Mouse (Mus musculus): ENCODE data around the gene Rsu1.

DNA sequence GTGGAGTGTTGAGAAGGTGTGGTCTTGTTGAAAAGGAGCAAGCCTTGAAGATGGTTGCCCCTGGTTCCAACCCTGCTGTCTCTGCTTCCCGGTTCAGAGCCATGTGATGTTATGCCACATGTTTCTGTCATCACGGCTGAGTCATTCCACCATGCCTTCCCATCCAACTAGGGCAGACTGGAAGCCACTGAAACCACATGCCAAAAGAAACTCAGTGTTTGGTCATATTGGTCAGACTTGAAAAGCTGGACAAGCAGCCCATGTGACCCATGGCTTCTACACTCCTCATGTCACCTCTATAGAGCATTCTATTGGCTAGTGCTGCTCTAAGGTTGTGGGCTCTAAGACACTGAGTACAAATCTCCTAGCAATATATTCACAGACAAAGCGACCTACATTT is 41.5 kb downstream of the Rsu1 start:
- no peak for TF ChIP-seq CTCF (IDR thresholded peaks at IDR 0.05)
- TF ChIP-seq EP300 (IDR thresholded peaks at IDR 0.05; ENCODE audit: insufficient read depth, low read depth, low read length) = no peak
